Mouse (Mus musculus): ENCODE measurements around the gene Defb36. TPM values are rescaled to one million over a fixed set of nuclear protein-coding genes. Genes with fewer than 3 reads are reported as not detected.
A peak's percentile ranks its signal among the peaks of the same experiment; 100 is the strongest.

Gene Defb36
- polyA plus RNA-seq, 1 experiment = not detected

DNA sequence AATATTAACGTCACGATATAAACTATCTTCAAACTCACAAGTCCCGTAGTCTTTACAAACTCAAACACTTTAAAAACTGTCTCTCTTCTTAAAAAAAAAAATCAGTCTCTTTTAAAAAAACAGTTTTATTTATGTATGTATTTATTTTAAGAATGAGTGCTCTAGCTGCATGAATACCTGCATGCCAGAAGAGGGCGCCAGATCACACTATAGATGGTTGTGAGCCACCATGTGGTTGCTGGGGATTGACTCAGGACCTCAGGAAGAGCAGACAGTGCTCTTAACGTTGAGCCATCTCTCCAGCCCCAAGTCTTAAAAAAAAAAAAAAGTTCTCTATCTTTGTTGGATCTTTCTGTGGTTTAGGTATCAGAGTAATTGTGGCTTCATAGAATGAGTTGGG lies 13.2 kb downstream of the Defb36 start:
- peaks cover 36% of the 10 kb centered on the region for H3K27me3 ChIP-seq (replicated peaks)

DNA sequence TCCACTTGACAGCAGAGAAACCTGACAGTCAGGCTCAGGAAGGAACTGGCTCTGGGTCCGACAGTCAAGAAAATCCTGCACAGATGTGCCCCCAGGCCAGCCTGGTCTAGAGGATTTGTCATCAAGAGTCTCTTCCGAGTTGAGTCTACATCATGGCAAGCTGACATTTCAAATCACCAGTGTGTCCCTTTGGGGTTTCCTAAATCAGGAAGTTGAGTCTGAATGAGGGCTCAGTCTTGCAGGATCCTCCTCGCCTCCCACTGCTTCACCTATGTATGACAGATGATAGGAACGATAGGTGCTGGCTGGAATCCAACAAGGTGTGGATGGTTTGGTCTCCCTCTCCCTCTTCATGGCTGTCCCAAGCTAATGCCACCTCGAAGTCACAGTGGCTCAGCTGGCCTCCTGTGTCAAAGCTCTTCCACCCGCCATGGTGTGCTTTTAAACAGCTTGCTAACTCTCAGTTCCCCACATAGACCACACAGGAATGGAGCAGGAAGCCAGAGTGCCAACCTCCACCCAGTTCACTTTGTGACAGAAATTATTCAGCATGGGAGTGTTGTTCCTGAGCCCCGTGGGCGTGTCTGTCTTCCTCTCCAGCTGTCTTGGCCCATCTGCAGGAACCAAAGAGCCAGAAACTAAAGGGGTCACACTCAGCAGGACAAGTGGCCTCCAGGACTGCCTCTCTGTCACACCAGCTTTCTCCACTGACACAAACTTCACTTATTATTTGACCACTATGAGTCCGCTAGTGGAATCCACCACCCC lies 16.4 kb downstream of the Defb36 start:
- peaks cover 14% of the 10 kb centered on the region for H3K9me3 ChIP-seq
- H3K27me3 ChIP-seq (replicated peaks) = peaks cover 63% of the 10 kb centered on the region
- TF ChIP-seq FLI1 (IDR thresholded peaks at IDR 0.05; ENCODE audit: low read length) (no peak), GATA1 (IDR thresholded peaks at IDR 0.05; ENCODE audit: borderline replicate concordance, low read length) (no peak)
- H3K4me3 ChIP-seq (replicated peaks) = peak overlapping the region; percentile 46
- peaks cover 11% of the 10 kb centered on the region for H3K4me1 ChIP-seq
- no peaks in the 10 kb centered on the region for H3K36me3 ChIP-seq (replicated peaks; ENCODE audit: low read length)

More for the DNA sequence above, 13.2 kb downstream of the Defb36 start:
- Histone ChIP-seq H3K4me1 (peaks cover 11% of the 10 kb centered on the region), H3K36me3 (replicated peaks; ENCODE audit: low read length) (no peaks in the 10 kb centered on the region), H3K9me3 (no peaks in the 10 kb centered on the region), H3K4me3 (replicated peaks) (no peak overlapping the region)
- TF ChIP-seq GATA1 (IDR thresholded peaks at IDR 0.05; ENCODE audit: borderline replicate concordance, low read length) = no peak
- TF ChIP-seq FLI1 (IDR thresholded peaks at IDR 0.05; ENCODE audit: low read length) = no peak

DNA sequence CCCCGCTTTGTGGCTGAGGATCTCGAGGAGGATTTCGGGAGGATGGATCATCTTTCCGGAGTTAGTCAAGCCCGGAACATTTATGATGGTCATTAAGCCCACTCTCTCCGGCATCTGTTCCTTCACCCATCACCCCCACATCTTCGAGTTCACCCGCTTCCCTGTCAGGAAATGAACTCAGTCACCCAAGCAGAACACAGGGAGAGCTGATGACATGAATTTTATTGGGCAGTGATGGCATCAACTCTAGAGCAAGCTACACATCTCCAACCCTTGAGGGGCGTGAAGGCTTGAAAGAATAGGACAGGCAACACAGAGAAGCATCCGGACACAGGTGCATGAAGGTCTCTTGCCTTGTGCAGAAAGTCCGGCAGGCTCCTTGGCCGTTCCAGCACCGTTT lies 18.0 kb downstream of the Defb36 start:
- no peaks in the 10 kb centered on the region for H3K36me3 ChIP-seq (replicated peaks; ENCODE audit: low read length)
- peaks cover 15% of the 10 kb centered on the region for H3K4me1 ChIP-seq
- H3K27me3 ChIP-seq (replicated peaks) = peaks cover 79% of the 10 kb centered on the region
- TF ChIP-seq FLI1 (IDR thresholded peaks at IDR 0.05; ENCODE audit: low read length) = no peak
- H3K9me3 ChIP-seq = peaks cover 14% of the 10 kb centered on the region
- H3K4me3 ChIP-seq (replicated peaks) = no peak overlapping the region

GRCm38 (mm10) chr2:152622953-152623352 lies 18.8 kb downstream of the Defb36 start, which contains the start of gene Defb25:
Gene Defb25, minus strand, starts transcription at chr2:152623053.
- peaks cover 20% of the 10 kb centered on the region for H3K4me1 ChIP-seq
- peaks cover 14% of the 10 kb centered on the region for H3K9me3 ChIP-seq
- H3K27me3 ChIP-seq (replicated peaks) = peaks cover 87% of the 10 kb centered on the region
- H3K36me3 ChIP-seq (replicated peaks; ENCODE audit: low read length) = no peaks in the 10 kb centered on the region
- TF ChIP-seq FLI1 (IDR thresholded peaks at IDR 0.05; ENCODE audit: low read length) (no peak), GATA1 (IDR thresholded peaks at IDR 0.05; ENCODE audit: borderline replicate concordance, low read length) (no peak)
- H3K4me3 ChIP-seq (replicated peaks) = no peak within 1 kb of the TSS

- H3K9me3 ChIP-seq = peaks cover 14% of the 10 kb centered on the region
- peaks cover 20% of the 10 kb centered on the region for H3K4me1 ChIP-seq
- TF ChIP-seq GATA1 (IDR thresholded peaks at IDR 0.05; ENCODE audit: borderline replicate concordance, low read length) = no peak
- TF ChIP-seq FLI1 (IDR thresholded peaks at IDR 0.05; ENCODE audit: low read length) = no peak
- no peaks in the 10 kb centered on the region for H3K36me3 ChIP-seq (replicated peaks; ENCODE audit: low read length)
- no peak overlapping the region for H3K4me3 ChIP-seq (replicated peaks)
- H3K27me3 ChIP-seq (replicated peaks) = peaks cover 96% of the 10 kb centered on the region
These were observed 20.4 kb downstream of the Defb36 start for GRCm38 (mm10) chr2:152624566-152624965.

GRCm38 (mm10) chr2:152625256-152625655 lies 21.1 kb downstream of the Defb36 start:
- Histone ChIP-seq H3K4me1 (peaks cover 20% of the 10 kb centered on the region), H3K27me3 (replicated peaks) (peaks cover 97% of the 10 kb centered on the region), H3K9me3 (peaks cover 14% of the 10 kb centered on the region), H3K4me3 (replicated peaks) (no peak overlapping the region), H3K36me3 (replicated peaks; ENCODE audit: low read length) (no peaks in the 10 kb centered on the region)
- TF ChIP-seq GATA1 (IDR thresholded peaks at IDR 0.05; ENCODE audit: borderline replicate concordance, low read length) (no peak), FLI1 (IDR thresholded peaks at IDR 0.05; ENCODE audit: low read length) (no peak)

DNA sequence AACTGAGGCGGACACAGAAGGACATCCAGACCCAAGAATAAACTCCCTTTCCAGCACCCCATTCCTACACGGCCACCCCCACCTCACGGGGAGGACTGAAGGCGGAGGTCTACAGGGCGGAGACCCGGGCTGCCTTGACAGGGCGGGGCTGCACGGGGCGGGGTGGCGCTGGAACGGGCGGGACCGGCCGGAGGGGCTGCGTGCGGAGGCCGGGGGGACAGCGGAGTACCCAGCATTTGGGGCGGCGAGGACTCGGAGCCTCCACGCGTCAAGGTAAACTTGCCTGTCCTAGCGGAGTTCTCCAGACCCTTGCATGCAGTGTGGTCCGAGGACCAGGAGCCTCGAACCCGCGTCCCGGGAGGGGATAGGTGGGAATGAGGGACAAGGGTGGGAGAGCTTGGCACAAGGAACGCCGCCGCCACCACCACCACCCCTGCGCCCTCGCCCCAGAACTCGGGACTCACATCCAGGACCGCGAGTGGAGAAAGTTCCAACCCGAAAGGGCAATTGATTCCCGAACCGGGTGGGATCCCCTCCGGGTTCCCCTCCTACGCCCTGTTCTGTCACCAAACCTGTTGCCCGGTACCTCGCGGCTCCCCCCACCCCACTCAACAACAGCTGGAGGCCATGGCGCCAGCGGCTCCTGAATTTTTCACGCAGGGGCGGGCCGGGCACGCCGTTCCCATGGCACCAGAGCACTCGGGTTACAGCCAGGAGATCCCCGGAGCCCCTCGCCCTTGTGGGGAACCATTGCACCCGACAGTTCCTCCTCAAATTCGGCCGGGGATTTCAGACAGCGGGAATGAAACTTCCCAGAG lies 22.9 kb downstream of the Defb36 start, which contains the start of gene Rem1:
TSS of gene Rem1 (plus strand) at position 178 of the 818 bp plus-strand sequence.
- no peaks in the 10 kb centered on the region for H3K36me3 ChIP-seq (replicated peaks; ENCODE audit: low read length)

DNA sequence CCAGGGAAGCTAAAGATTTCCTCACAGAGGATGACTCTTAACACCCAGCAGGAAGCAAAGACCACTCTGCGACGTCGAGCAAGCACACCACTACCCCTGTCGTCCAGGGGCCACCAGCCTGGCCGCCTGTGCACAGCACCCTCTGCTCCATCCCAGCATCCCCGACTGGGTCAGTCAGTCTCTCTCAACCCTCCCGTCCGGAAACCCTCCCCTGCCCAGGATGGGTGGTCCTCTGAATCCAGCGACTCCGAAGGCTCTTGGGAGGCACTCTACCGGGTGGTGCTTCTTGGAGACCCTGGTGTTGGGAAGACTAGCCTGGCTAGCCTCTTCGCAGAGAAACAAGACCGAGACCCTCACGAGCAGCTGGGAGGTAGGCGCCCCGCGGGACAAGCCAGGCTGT lies 23.9 kb downstream of the Defb36 start:
- Histone ChIP-seq H3K9me3 (peaks cover 14% of the 10 kb centered on the region), H3K36me3 (replicated peaks; ENCODE audit: low read length) (no peaks in the 10 kb centered on the region), H3K4me3 (replicated peaks) (no peak overlapping the region), H3K4me1 (peaks cover 12% of the 10 kb centered on the region), H3K27me3 (replicated peaks) (peaks cover 96% of the 10 kb centered on the region)
- TF ChIP-seq GATA1 (IDR thresholded peaks at IDR 0.05; ENCODE audit: borderline replicate concordance, low read length) (no peak), FLI1 (IDR thresholded peaks at IDR 0.05; ENCODE audit: low read length) (no peak)

More for the DNA sequence above, 22.9 kb downstream of the Defb36 start, which contains the start of gene Rem1:
- Histone ChIP-seq H3K4me3 (replicated peaks) (peak within 1 kb of the TSS; percentile 64), H3K9me3 (peaks cover 14% of the 10 kb centered on the region), H3K4me1 (peaks cover 12% of the 10 kb centered on the region), H3K27me3 (replicated peaks) (peaks cover 97% of the 10 kb centered on the region)
- TF ChIP-seq FLI1 (IDR thresholded peaks at IDR 0.05; ENCODE audit: low read length) (no peak), GATA1 (IDR thresholded peaks at IDR 0.05; ENCODE audit: borderline replicate concordance, low read length) (no peak)

DNA sequence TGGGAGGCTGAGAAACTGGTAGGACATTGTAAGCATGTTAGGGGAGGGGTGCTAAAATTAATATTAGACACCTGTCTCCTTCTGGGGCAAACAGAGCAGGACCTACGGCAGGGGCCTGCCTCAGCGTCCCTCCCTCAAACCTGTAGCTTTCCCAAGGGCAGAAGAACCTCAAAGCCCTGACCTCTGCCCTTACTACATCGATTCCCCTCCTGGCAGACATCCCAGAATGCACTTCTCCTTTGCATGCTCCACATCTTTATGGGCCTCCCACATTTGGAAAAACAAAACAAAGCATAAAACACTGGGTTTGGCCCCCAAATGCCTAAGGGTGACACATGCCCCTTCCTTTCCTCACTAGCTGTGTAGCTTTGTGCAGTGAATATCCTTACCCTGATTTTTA lies 25.1 kb downstream of the Defb36 start:
- Histone ChIP-seq H3K36me3 (replicated peaks; ENCODE audit: low read length) (no peaks in the 10 kb centered on the region), H3K4me1 (peaks cover 12% of the 10 kb centered on the region), H3K9me3 (peaks cover 4% of the 10 kb centered on the region), H3K4me3 (replicated peaks) (no peak overlapping the region), H3K27me3 (replicated peaks) (peaks cover 94% of the 10 kb centered on the region)
- no peak for TF ChIP-seq GATA1 (IDR thresholded peaks at IDR 0.05; ENCODE audit: borderline replicate concordance, low read length)

DNA sequence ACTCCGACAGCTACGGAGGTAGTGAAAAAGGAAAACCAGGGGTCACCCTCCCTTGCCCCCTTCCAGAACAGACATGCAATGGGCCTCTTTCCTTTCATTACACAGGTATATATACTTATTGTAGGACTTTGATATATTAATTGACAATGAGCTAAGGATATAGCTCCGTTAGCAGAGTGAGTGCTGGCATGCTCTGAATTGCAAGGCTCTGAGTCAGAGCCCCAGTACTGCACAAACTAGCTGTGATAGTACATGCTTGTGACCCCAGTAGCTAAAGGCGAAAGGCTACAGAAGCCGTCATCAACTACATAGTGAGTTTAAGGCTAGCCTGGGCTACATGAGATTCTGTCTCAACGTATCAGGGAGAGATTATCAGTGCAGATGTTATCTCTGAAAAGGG lies 25.8 kb downstream of the Defb36 start:
- no peaks in the 10 kb centered on the region for H3K36me3 ChIP-seq (replicated peaks; ENCODE audit: low read length)
- H3K4me1 ChIP-seq = peaks cover 12% of the 10 kb centered on the region
- peaks cover 93% of the 10 kb centered on the region for H3K27me3 ChIP-seq (replicated peaks)
- H3K9me3 ChIP-seq = no peaks in the 10 kb centered on the region
- no peak overlapping the region for H3K4me3 ChIP-seq (replicated peaks)
- TF ChIP-seq FLI1 (IDR thresholded peaks at IDR 0.05; ENCODE audit: low read length) (no peak), GATA1 (IDR thresholded peaks at IDR 0.05; ENCODE audit: borderline replicate concordance, low read length) (no peak)
